Mouse (Mus musculus): ENCODE data around the gene Gpn3.

- no peak for TF ChIP-seq CTCF (IDR thresholded peaks at IDR 0.05; ENCODE audit: borderline replicate concordance, insufficient read depth, low read depth, low read length)
- no peak for TF ChIP-seq POLR2A (IDR thresholded peaks at IDR 0.05; ENCODE audit: borderline replicate concordance, insufficient read depth, low read length)
Measured at GRCm38 (mm10) chr5:122431221-122431620, 59.5 kb downstream of the Gpn3 start.
